Mouse (Mus musculus): ENCODE data around the gene Slc34a3. TPM values are rescaled to one million over a fixed set of nuclear protein-coding genes. Genes with fewer than 3 reads are reported as not detected.

Gene Slc34a3
- polyA plus RNA-seq, 1 experiment from 2014 or later: 34.0 TPM

- Histone ChIP-seq H3K27ac (ENCODE audit: low read depth, low read length) (peak overlapping the region; percentile 95), H3K27me3 (replicated peaks; ENCODE audit: control insufficient read depth, insufficient read depth, low read length) (no peaks in the 10 kb centered on the region), H3K36me3 (ENCODE audit: control insufficient read depth, insufficient read depth) (no peaks in the 10 kb centered on the region), H3K9ac (ENCODE audit: low read depth, low read length) (peak overlapping the region; percentile 65), H3K4me1 (replicated peaks; ENCODE audit: control insufficient read depth, insufficient read depth, low read length) (peaks cover 15% of the 10 kb centered on the region), H3K9me3 (ENCODE audit: control insufficient read depth) (no peaks in the 10 kb centered on the region), H3K4me2 (replicated peaks; ENCODE audit: low read depth) (peak overlapping the region; percentile 92), H3K4me3 (ENCODE audit: low read depth, low read length) (peak overlapping the region; percentile 64)
- ATAC-seq: peak; percentile 72
- WGBS: under 1% methylated on average over 92 of the region's 100 CpGs
- peak; percentile 50 for TF ChIP-seq CTCF (IDR thresholded peaks at IDR 0.05; ENCODE audit: low read depth)
Measured at GRCm38 (mm10) chr2:25180973-25181890, 52.9 kb downstream of the Slc34a3 start.

DNA sequence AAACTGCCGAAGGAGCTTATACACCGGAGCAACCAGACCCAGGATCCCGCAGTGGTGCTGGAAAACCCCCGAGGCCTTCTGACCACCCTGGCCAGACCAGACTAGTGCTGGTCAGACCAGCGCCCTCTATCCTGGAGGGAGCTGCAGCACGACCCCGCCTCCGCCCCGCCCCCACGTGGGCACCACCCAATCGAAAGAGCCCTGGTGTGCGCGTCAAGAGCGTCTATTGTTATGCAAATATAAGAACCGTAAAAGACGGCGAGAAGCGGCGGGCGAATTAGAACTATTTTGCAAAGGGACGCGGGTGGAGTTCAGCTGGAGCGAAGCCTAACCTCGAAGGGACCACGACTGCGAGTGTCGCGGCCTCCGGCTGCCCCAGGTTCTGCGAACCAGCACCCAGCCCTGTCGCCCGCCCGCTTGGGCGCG, 53.7 kb downstream of the Slc34a3 start, which contains the start of gene Nrarp:
TSS of gene Nrarp (plus strand) at position 281 of the 426 bp plus-strand sequence.
- peak; percentile 84 for ATAC-seq
- 0% methylated on average over 28 of the region's 35 CpGs for WGBS

GRCm38 (mm10) chr2:25179566-25180217, 54.5 kb downstream of the Slc34a3 start:
- H3K4me3 ChIP-seq (ENCODE audit: low read depth, low read length): peak overlapping the region; percentile 64
- H3K4me2 ChIP-seq (replicated peaks; ENCODE audit: low read depth): peak overlapping the region; percentile 92
- no peaks in the 10 kb centered on the region for H3K36me3 ChIP-seq (ENCODE audit: control insufficient read depth, insufficient read depth)
- WGBS: 30% methylated on average over 15 of the region's 15 CpGs
- no peaks in the 10 kb centered on the region for H3K9me3 ChIP-seq (ENCODE audit: control insufficient read depth)
- peaks cover 25% of the 10 kb centered on the region for H3K4me1 ChIP-seq (replicated peaks; ENCODE audit: control insufficient read depth, insufficient read depth, low read length)
- no peaks in the 10 kb centered on the region for H3K27me3 ChIP-seq (replicated peaks; ENCODE audit: control insufficient read depth, insufficient read depth, low read length)
- peak overlapping the region; percentile 95 for H3K27ac ChIP-seq (ENCODE audit: low read depth, low read length)
- peak; percentile 21; the same call in 1 of the 2 replicates for ATAC-seq
- H3K9ac ChIP-seq (ENCODE audit: low read depth, low read length): 0 out of 2 replicates have a peak overlapping the region, but pooled peaks have one; percentile 51
- TF ChIP-seq CTCF (IDR thresholded peaks at IDR 0.05; ENCODE audit: low read depth): no peak

More for the DNA sequence above, 53.7 kb downstream of the Slc34a3 start, which contains the start of gene Nrarp:
- no peaks in the 10 kb centered on the region for H3K27me3 ChIP-seq (replicated peaks; ENCODE audit: control insufficient read depth, insufficient read depth, low read length)
- H3K9me3 ChIP-seq (ENCODE audit: control insufficient read depth): no peaks in the 10 kb centered on the region
- TF ChIP-seq CTCF (IDR thresholded peaks at IDR 0.05; ENCODE audit: low read depth): peak; percentile 75
- H3K4me2 ChIP-seq (replicated peaks; ENCODE audit: low read depth): peak within 1 kb of the TSS; percentile 92
- peak within 1 kb of the TSS; percentile 64 for H3K4me3 ChIP-seq (ENCODE audit: low read depth, low read length)
- no peaks in the 10 kb centered on the region for H3K36me3 ChIP-seq (ENCODE audit: control insufficient read depth, insufficient read depth)
- peak within 1 kb of the TSS; percentile 95 for H3K27ac ChIP-seq (ENCODE audit: low read depth, low read length)
- H3K9ac ChIP-seq (ENCODE audit: low read depth, low read length): peak within 1 kb of the TSS; percentile 65
- H3K4me1 ChIP-seq (replicated peaks; ENCODE audit: control insufficient read depth, insufficient read depth, low read length): peaks cover 20% of the 10 kb centered on the region

Other genes starting within 250 kb of the Slc34a3 start
- gene Nsmf, start 180.0 kb downstream of the Slc34a3 start, polyA plus RNA-seq (2015; fragmentation: Nextera tagmentation; extraction: Ambion mirVana): 17.0 and 17.6 TPM in 2 replicates
- gene Entpd8, start 154.1 kb downstream of the Slc34a3 start, polyA plus RNA-seq (2015; fragmentation: Nextera tagmentation; extraction: Ambion mirVana): 24.6 and 25.9 TPM in 2 replicates
- gene Noxa1, start 139.2 kb downstream of the Slc34a3 start, polyA plus RNA-seq (2015; fragmentation: Nextera tagmentation; extraction: Ambion mirVana): 3.3 and 5.8 TPM in 2 replicates
- gene Nrarp, start 53.6 kb downstream of the Slc34a3 start, polyA plus RNA-seq (2015; fragmentation: Nextera tagmentation; extraction: Ambion mirVana): 15.9 and 16.5 TPM in 2 replicates
- gene Tor4a, start 37.5 kb downstream of the Slc34a3 start, polyA plus RNA-seq (2015; fragmentation: Nextera tagmentation; extraction: Ambion mirVana): 12.0 and 12.6 TPM in 2 replicates
- gene Nelfb, start 22.9 kb downstream of the Slc34a3 start, polyA plus RNA-seq (2015; fragmentation: Nextera tagmentation; extraction: Ambion mirVana): 41.4 and 45.6 TPM in 2 replicates
- not detected in 2 replicates for gene Stpg3, start 19.7 kb downstream of the Slc34a3 start, polyA plus RNA-seq (2015; fragmentation: Nextera tagmentation; extraction: Ambion mirVana)
- gene Fam166a, start 15.6 kb downstream of the Slc34a3 start, polyA plus RNA-seq (2015; fragmentation: Nextera tagmentation; extraction: Ambion mirVana): 0.78 and 1.4 TPM in 2 replicates
- gene Tubb4b, start 9.7 kb downstream of the Slc34a3 start, polyA plus RNA-seq (2015; fragmentation: Nextera tagmentation; extraction: Ambion mirVana): 453 and 466 TPM in 2 replicates
- gene Rnf224, start 2.4 kb upstream of the Slc34a3 start, polyA plus RNA-seq (2015; fragmentation: Nextera tagmentation; extraction: Ambion mirVana): 0.09 and 0.25 TPM in 2 replicates
- gene Rnf208, start 7.9 kb upstream of the Slc34a3 start, polyA plus RNA-seq (2015; fragmentation: Nextera tagmentation; extraction: Ambion mirVana): 51.9 and 59.4 TPM in 2 replicates
- 16.5 and 20.7 TPM in 2 replicates for gene Cysrt1, start 8.1 kb upstream of the Slc34a3 start, polyA plus RNA-seq (2015; fragmentation: Nextera tagmentation; extraction: Ambion mirVana)
- gene AL732309.1, start 12.5 kb upstream of the Slc34a3 start, polyA plus RNA-seq (2015; fragmentation: Nextera tagmentation; extraction: Ambion mirVana): 10.4 and 12.3 TPM in 2 replicates
- gene Tmem203, start 21.1 kb upstream of the Slc34a3 start, polyA plus RNA-seq (2015; fragmentation: Nextera tagmentation; extraction: Ambion mirVana): 40.3 and 44.9 TPM in 2 replicates
- gene Tprn, start 28.3 kb upstream of the Slc34a3 start, polyA plus RNA-seq (2015; fragmentation: Nextera tagmentation; extraction: Ambion mirVana): 62.0 and 68.3 TPM in 2 replicates
- gene Ssna1, start 38.1 kb upstream of the Slc34a3 start, polyA plus RNA-seq (2015; fragmentation: Nextera tagmentation; extraction: Ambion mirVana): 105 and 108 TPM in 2 replicates
- 41.6 and 43.4 TPM in 2 replicates for gene Anapc2, start 38.1 kb upstream of the Slc34a3 start, polyA plus RNA-seq (2015; fragmentation: Nextera tagmentation; extraction: Ambion mirVana)
- gene Tmem210, start 53.8 kb upstream of the Slc34a3 start, polyA plus RNA-seq (2015; fragmentation: Nextera tagmentation; extraction: Ambion mirVana): not detected in 2 replicates
- 5.5 and 6.6 TPM in 2 replicates for gene Lrrc26, start 55.6 kb upstream of the Slc34a3 start, polyA plus RNA-seq (2015; fragmentation: Nextera tagmentation; extraction: Ambion mirVana)
- 0.78 and 0.90 TPM in 2 replicates for gene Grin1, start 84.8 kb upstream of the Slc34a3 start, polyA plus RNA-seq (2015; fragmentation: Nextera tagmentation; extraction: Ambion mirVana)
- gene Man1b1, start 98.0 kb upstream of the Slc34a3 start, polyA plus RNA-seq (2015; fragmentation: Nextera tagmentation; extraction: Ambion mirVana): 44.7 and 50.2 TPM in 2 replicates
- 120 and 129 TPM in 2 replicates for gene Dpp7, start 122.0 kb upstream of the Slc34a3 start, polyA plus RNA-seq (2015; fragmentation: Nextera tagmentation; extraction: Ambion mirVana)
- gene Uap1l1, start 131.3 kb upstream of the Slc34a3 start, polyA plus RNA-seq (2015; fragmentation: Nextera tagmentation; extraction: Ambion mirVana): 668 and 708 TPM in 2 replicates
- gene Sapcd2, start 138.0 kb upstream of the Slc34a3 start, polyA plus RNA-seq (2015; fragmentation: Nextera tagmentation; extraction: Ambion mirVana): 112 and 129 TPM in 2 replicates
- 33.9 and 38.1 TPM in 2 replicates for gene Entpd2, start 161.5 kb upstream of the Slc34a3 start, polyA plus RNA-seq (2015; fragmentation: Nextera tagmentation; extraction: Ambion mirVana)
- gene Npdc1, start 165.0 kb upstream of the Slc34a3 start, polyA plus RNA-seq (2015; fragmentation: Nextera tagmentation; extraction: Ambion mirVana): 49.2 and 52.3 TPM in 2 replicates
- 0.26 and 0.27 TPM in 2 replicates for gene Fut7, start 188.9 kb upstream of the Slc34a3 start, polyA plus RNA-seq (2015; fragmentation: Nextera tagmentation; extraction: Ambion mirVana)
- 1.1 and 1.3 TPM in 2 replicates for gene Abca2, start 194.3 kb upstream of the Slc34a3 start, polyA plus RNA-seq (2015; fragmentation: Nextera tagmentation; extraction: Ambion mirVana)
- 2.0 and 2.8 TPM in 2 replicates for gene Clic3, start 222.5 kb upstream of the Slc34a3 start, polyA plus RNA-seq (2015; fragmentation: Nextera tagmentation; extraction: Ambion mirVana)
- 41.2 and 46.2 TPM in 2 replicates for gene Paxx, start 226.7 kb upstream of the Slc34a3 start, polyA plus RNA-seq (2015; fragmentation: Nextera tagmentation; extraction: Ambion mirVana)
- gene Ptgds, start 235.7 kb upstream of the Slc34a3 start, polyA plus RNA-seq (2015; fragmentation: Nextera tagmentation; extraction: Ambion mirVana): 1.2 and 2.2 TPM in 2 replicates

All from intestine, postnatal 0 days (tissue).